Mouse (Mus musculus) liver, adult (tissue): ENCODE results near the gene Pdk2.

Experiments used
- GATA4 ChIP-seq: IDR thresholded peaks from 2 replicates; pipeline ENCODE4 v1.6.1; 2014; ENCODE audit warnings: mild to moderate bottlenecking, low read length; ENCODE audit not compliant: insufficient replicate concordance

The Pdk2 gene

DNA sequence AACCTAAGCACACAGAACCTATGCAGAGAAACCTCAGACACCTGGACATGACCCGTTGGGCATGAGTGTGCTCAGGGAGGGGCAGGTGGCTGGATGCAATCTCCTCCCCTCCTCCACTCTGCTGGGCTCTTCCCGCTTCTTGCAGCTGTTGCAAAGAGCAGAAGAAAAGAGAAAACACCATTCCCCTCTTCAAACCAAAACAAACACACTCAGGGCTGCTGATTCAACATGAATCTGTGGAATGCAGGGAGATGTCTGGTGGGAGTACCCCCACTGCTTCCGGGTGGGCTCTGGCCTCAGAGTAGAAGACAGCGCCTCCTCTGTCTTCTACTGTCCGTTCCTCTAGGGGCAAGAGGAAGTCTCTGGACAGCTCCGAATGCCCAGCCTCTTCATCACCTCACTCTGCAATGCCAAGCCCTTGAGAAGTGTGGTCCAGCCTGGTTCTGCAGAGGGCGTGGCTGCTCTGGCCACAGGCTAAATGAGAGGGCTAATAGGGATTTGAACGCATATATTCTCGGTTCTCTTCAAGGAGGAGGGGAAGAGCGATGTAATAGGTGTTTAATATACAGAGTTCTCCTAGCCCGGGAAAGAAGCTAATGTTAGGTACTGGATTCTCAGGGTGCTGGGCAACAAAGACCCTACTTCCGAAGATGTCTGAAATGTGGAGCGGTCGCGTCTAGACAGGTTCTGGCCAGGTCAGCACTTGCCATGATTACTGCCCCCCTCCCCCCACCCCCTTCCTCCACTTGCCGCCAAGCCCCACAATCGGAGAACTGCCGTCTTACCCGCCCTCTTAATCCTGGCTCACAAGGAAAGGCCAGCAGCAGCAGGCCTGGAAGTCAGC is 34.3 kb upstream of the Pdk2 start:
- no peak for TF ChIP-seq GATA4

DNA sequence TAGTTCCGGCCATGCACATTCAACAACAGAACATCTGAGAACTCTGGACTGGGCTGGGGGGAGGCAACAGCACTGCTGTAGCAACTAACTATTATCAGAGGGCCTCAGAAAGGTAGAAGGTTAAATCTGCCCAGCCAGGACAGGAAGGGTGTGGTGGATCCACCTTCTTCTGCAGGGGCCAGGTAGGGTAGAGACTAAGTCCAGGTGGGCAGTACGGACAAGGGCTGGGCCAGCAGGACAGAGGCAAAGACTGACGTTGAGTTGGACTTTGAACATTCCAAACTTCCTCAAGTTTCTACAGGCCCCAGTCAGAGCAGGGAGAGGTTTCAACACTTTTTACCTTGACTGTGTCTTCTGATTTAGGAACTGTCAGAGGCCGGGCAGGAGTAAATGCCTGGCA is 33.5 kb upstream of the Pdk2 start:
- TF ChIP-seq GATA4, result no peak

DNA sequence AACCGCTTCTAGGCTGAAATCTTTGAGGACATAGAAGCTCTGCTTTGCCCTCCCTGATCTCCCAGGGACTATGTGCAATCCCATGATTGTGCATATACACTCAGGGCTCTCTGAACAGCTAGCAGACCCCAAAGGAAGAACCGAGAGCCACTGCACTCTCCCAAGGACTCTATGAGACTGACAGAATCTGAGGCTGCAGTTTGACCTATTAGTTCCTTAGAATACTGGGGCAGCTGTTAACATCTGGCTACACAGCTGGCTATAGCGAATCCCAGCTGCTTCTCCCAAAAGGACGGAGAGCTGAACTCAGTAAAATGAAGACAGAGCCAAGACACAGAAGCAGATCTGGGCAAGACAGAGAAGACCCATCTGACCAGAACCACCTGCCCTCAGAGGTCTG is 32.7 kb upstream of the Pdk2 start:
- no peak for TF ChIP-seq GATA4

DNA sequence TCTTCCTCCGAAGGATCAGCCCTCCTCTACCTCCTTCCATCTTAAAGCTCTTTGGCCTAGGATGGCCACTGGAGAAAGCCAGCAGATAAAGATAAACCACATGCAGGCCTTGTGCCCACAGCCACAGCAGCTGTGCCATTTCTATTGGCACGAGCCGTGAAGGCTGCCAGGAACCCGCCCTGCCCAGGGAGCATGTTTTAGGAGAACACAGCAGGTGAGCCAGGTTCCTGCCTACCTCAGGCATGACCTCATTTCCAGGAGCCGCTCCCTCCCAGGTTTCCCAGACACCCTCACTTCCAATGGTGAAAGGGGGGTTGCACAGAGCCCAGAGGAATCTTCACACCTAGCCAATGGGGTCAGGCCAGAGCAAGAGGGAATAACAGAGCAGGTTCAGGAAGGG is 31.6 kb upstream of the Pdk2 start:
- TF ChIP-seq GATA4, result no peak

DNA sequence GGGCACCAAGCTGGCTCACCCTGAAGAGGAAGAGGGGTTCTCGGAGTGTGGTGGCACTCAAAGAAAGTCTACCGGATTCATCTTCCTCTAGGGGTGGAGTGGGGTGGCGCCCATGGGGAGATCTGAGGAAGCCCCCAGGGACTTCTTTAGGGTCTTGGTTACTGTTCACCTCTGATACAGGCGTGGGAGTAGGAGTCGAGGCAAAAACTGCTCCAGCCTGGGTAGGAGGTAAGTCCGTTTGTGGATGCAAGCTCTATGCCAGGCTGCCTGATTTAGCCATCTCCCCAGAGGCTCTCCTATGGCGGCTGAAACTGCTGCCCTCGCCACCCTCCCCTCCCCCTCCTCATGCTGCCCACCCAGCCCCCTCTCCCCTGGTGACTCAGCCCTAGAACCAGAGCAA is 31.0 kb upstream of the Pdk2 start:
- no peak for TF ChIP-seq GATA4

DNA sequence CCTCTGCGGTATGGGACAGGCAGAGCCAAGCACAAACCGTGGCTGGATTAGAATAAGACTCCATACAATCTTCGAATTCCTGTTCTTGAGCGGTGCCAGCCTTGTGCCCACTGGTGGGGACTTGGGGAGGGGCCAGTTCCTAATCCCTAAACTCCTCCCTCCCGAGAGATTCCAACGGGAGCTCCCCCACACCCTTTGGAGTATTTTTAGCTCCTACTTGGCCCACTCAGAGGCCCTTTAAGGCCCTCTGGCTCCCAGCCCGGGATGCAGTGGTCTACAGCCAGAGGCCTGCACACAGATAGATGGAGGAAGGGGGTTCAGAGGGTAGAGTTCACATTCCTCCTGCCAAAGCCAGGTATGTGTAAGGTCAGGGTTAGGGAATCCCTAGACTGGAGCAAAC is 30.1 kb upstream of the Pdk2 start:
- TF ChIP-seq GATA4, result no peak

DNA sequence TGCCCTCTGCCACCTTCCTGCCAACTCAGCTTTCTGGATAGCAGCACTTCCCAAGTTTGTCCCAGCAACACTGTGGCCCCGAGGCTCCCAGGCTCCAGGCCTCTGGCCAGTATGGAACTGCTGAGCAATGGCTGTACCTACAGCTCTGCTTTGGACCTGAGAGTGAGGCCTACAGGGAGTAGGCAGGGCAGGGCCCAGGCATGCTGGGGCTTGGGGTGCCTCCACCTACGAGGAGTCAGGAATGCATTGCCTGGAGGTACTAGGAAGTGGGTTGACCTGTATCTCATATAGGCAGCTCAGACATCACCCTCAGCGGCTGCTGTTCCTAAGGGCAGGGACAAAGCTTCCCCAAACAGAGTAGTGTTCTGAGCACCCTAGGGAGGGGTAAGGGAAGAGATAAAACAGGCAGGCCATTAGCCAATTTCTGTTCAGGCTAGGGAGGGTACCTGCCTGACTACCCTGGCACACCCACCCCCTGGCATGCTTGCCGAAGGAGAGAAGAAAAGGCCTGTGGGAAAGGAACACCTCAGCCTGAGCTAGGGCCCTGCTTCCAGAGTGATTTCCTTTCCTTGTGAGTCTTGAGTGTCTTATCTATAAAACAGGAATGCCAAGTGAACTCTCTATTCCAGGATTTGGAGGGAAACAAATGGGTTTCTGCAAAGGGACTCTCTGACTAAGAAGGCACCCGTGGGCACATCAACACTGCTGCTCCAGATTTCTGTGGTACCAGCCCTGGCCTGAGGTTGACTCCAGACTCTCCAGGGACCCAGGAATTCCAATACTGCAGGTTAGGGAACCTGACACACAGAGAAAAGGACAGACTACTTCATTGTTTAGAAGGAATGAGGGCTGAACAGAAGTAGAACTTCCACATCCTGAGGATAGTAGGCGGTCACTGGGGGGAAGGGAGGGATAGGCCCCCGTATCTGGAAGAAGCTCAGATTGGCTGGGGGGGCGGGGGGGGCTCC is 29.3 kb upstream of the Pdk2 start:
- no peak for TF ChIP-seq GATA4

DNA sequence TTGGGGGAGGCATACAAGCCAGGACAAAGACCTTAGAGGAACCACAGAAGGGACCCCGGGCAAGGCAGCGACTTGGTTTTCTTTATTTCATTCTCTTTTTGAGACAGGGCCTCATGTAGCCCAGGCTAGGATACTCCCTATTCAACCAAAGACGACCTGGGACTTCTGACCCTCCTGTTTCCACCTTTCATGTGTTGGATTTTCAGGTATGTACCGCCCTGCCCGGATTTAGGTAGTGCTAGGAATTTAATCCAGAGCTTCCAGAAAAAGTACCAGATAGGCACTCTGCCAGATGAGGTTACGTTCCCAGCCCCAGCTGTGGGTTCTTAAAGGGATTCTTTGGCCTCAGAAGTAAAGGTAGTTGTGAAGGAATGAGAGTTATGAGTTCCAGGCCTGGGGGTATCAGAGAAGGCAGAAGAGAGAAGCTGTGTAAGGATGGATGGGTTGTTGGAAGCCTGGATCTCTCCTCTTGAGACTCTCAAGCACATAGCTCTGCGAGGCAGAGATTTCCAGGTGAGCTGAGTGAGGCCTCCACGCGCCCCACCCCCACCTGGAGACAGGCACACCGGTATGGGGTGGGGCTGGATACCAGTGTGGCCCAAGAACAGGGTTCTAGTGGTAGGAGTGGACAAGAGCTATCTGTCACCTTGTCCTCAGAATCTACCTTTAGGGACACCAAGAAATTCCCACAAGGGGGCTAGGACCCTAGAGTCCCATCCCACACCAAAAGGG is 28.2 kb upstream of the Pdk2 start:
- TF ChIP-seq GATA4, result no peak

DNA sequence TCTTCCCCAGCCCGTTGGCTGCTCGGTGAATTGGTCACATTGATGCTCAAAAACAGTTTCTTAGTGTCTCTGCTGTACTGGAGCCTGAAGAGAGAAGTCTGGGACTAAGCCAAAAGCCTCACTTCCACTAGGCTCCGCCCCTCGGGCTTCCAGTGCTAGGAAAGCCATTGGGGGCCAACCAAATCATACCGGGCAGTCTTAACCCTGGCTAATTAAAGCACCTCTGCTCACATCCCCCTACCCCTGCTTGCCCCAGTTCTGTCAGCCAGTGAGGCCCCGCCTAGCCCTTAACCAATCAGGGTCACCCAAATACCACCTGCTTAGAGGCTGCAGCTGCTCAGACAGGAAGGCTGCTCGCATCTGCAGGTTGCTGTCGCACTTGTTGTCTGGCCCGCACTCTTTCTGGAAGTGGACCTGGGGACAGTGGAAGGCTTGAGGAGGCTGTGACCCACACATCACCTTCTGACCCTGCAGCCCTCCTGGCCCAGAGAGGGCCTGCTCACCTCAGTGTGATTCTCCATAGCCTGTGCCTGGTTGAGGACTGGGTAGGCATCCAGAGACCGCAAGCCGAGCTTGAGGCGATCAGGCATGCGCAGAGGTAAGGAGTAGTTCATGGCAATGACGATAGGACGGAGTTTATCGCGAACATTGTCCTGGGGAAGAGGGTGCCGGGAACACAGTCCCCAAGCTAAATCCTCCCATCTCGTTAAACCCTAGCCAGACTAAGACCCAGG is 15.8 kb upstream of the Pdk2 start:
- no peak for TF ChIP-seq GATA4

DNA sequence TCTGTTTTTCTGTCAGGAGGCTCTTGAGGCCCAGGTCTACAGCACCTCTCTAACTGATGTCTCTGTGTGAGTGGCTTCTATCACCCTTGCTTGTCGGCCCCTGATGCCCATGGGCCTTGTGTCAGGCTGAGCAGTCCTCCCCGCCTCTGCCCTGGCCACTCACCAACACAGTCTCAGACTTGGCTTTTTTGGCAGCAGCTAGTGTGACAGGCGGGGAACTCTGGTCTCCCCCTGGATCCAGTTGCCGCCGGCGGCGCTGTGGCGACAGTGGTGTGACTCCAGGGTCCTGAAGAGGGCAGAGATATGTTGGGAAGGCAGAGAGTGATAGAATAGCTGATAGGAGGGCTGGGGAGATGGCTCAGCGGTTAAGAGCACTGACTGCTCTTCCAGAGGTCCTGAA is 11.9 kb upstream of the Pdk2 start:
- TF ChIP-seq GATA4, result no peak

DNA sequence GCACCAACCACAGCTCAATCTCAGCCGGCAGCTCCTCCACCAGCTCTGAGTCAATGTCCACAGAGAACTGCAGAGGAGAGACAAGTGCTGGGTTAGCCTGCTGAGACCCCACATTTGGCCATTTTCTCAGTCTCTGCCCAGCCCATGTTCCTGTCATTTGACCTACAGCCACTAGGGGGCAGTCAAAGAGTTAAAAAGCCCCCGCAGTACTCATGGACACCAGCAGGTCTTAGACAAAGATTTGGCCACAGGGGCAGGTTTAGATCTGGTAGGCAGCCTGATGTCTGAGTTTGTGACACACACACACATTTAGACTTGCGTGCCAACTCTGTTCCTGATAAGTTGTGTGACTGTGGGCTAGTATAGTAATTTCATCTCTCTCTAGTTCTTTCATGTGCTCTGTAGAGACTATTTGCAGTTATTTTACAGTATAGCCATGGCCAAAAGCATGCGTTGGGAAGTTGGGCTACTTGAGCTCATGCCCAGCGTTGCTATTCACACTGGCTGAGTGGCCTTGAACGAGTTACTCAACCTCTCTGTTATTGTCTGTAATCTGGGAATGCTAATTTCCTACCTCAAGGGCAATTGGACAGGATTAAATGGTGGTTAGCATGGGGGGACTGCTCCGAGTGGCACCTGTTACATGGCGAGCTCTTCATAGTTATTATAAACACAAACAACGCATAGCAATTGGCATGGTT is 6.0 kb upstream of the Pdk2 start:
- TF ChIP-seq GATA4, result no peak

DNA sequence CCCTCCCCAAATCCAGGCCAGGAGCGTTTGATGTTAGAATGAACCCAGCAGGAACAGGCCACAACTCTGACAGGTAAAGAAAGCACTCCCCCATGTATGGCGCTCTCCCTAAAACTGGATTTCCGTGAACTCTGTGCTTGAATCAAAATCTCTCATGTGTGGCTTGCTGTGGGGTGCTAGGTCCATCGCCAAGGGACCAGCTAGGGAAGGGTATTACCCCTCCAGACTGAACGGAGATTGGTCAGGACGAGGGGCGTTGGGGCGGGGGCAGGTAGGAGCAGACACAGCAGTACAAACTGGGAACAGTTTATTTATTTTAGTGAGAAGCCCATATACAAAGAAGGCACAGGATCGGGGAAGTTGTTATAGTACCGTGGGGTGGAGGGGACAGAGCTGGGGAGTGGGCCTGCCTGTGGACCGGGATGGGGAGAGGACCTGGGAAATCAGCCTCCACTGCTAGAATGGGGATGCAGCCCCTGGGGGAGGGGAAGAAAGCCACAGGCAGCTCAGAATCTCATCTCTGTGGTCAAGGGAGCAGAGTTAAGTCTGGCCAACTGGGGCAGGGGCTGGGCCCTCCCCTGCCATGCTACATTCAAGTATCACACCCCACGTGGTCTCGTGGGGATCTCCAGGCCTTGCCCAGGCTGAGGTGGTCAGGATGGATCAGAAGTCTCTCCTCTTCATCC is 3.2 kb upstream of the Pdk2 start:
- no peak for TF ChIP-seq GATA4

DNA sequence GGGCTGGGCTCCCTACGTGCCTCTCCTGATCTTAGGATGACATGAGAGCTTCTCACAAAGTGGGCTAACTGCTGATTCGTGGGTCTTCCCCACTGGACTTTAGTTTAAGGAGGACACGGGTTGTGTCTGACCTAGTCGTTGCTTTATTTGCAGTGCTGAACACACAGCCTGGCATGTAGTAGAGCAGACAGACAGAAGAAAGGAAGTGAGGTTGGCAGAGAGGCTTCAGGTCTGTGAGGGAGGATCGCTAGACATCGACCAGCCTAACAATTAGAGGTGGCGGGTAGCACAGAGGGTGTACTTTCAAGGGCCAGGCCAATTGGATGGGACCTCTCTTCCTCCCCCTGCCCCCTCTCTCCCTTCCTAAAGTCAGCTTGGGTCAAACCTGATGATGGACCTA is 2.5 kb upstream of the Pdk2 start:
- no peak for TF ChIP-seq GATA4

DNA sequence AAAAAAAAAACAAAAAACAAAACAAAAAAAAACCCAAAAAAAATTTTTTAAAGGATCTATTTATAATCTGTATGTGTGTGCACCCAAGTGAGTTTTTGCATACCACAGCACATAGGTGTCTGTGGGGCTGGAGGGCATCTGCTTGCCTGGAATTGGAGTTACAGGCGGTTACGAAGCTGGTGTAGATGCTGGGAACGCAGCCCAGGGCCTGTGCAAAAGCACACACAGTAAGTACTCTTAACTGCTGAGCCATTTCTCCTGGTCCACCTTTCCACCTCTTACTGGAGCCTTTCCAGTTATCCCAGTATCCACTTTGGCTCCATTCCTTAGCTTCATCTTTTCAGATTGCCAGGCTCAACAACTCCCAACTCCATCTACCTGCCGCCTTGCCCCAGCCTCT is 1.9 kb upstream of the Pdk2 start:
- no peak for TF ChIP-seq GATA4
